Mouse (Mus musculus) ES-E14 (cell line): Measurements from ENCODE around the gene Iffo2.

Experiments
- CHD2 ChIP-seq: IDR thresholded peaks from 2 replicates; pipeline ENCODE4 v1.6.1; 2014; ENCODE audit warnings: mild to moderate bottlenecking, low read depth, low read length, inconsistent platforms
- HCFC1 ChIP-seq: IDR thresholded peaks from 2 replicates; pipeline ENCODE4 v1.6.1; 2012; ENCODE audit warnings: low read length, inconsistent platforms, borderline replicate concordance; ENCODE audit not compliant: insufficient read depth
- ZC3H11A ChIP-seq: IDR thresholded peaks from 2 replicates; pipeline ENCODE4 v1.6.1; 2012; ENCODE audit warnings: low read depth, mild to moderate bottlenecking, inconsistent platforms, low read length, borderline replicate concordance
- ZNF384 ChIP-seq: IDR thresholded peaks from 2 replicates; pipeline ENCODE4 v1.6.1; 2012; ENCODE audit warnings: low read depth, low read length, inconsistent platforms

DNA sequence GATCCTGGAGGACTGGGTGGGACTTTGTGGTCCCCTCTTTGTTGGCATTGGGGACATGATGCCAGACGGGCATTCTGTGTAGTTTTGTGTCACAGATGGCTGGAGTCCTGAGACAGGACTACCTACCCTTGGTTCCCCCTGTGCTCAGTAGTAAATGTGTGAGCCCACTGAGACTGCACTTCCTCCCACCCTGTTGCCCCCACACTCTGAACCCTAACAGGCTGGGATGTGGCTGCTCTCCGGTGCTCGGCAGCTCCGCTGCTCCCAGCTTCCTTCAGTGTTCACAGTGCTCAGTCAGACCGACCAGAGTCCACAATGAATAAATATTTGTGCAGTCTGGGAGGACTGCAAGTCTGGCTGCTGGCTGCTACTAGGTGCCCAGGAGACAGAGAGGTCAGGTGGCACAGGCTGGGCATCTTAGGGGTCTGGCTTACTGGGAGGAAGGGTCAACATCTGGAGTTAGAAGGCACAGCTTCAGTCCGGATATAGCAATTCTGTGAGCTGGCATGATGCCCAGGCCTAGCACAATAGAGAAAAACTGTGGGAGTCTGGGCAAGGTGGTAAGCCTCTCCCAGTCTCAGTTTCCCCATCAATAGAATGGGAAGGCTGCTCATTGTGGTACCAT is 51.2 kb downstream of the Iffo2 start:
- TF ChIP-seq CHD2 (no peak), HCFC1 (no peak), ZC3H11A (no peak), ZNF384 (no peak)
